Mouse (Mus musculus) left cerebral cortex, postnatal 4 days (tissue): ENCODE measurements at regions not wholly inside any gene's neighbourhood (a gene's known extent, or its start where the extent isn't known, plus 50 kb on each side); places are given as distances from the start of the nearest gene placed in this dataset.

ENCODE experiments used
- DNase-seq: peaks from one replicate; pipeline ENCODE4 v3.0.0-alpha.2; 2022
- intact Hi-C: fragments of 180-260 bp; cut with DNase I; formaldehyde crosslinking; loops from one replicate; pipeline ENCODE4 v1.15.1; 2025

GRCm38 (mm10) chr1:28677700-28678099 lies 102.4 kb downstream of the Gm597 start:
- DNase-seq: peak; percentile 6
- intact Hi-C loops: no loop called here

DNA sequence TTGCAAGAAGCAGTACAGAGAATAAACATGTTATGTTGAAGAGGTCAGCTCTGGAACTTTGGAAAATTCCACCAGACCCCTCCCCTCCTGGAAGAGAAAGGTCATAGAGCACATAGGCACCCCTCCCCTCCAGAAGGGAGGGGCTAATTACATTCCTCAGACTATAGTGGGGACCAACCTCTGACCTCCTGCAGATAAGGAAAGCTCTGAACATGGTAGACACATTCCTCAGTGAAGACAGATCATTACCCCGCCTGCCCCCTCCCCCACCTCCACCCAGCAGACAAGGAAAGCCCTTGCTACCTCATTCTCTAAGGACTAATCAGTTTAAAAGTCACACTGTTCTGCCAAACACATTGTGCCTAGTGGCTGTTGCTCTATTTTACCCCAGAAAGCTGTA lies 104.7 kb downstream of the Gm597 start:
- DNase-seq: no peak
- intact Hi-C loops: no loop called here

DNA sequence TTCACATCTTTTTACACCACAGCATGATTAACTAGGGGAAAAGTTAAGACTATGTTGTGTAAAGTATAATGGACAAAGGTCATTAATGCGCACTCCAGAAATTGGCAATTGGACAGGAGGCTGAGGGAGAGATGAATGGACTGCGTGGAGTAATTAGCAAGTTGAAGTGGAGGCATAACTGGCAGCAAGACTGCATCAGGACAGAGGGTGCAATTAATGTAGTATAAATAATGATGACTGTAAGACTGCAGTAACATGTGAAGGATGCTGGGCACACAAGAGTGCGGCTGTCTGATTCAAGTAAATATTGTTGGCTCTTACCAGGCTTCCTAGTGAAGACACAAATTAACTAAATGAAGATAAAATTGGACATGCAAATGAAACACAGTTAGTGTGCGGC lies 139.2 kb downstream of the Gm597 start:
- no peak for DNase-seq
- intact Hi-C loops: no loop called here

GRCm38 (mm10) chr1:28622745-28623144 lies 157.3 kb downstream of the Gm597 start:
- intact Hi-C loops: no loop called here
- DNase-seq: peak; percentile 10

GRCm38 (mm10) chr1:28602383-28602782 lies 177.7 kb downstream of the Gm597 start:
- DNase-seq: no peak
- intact Hi-C loops: loop anchor here (5.0 kb wide), 1 partner anchor 480 kb away; no protein-coding TSS in a partner anchor

- no peak for DNase-seq
- intact Hi-C loops: no loop called here
These were observed 214.5 kb downstream of the Gm597 start for GRCm38 (mm10) chr1:28565383-28566154.

- intact Hi-C loops: no loop called here
- DNase-seq: no peak
These were observed 216.2 kb downstream of the Gm597 start for GRCm38 (mm10) chr1:28563894-28564293.
